Mouse (Mus musculus) v-Abl transformed pro-B cells (cell line): ENCODE measurements around the gene Gm21972.

Experiments used
- in situ Hi-C, 2 experiments: fragments of 400-800 bp; cut with MboI; formaldehyde crosslinking; loops; one replicate each; pipeline ENCODE4 v1.15.1; 2025; ENCODE audit not compliant: unreplicated experiment in 2 of 2

The Gm21972 gene

DNA sequence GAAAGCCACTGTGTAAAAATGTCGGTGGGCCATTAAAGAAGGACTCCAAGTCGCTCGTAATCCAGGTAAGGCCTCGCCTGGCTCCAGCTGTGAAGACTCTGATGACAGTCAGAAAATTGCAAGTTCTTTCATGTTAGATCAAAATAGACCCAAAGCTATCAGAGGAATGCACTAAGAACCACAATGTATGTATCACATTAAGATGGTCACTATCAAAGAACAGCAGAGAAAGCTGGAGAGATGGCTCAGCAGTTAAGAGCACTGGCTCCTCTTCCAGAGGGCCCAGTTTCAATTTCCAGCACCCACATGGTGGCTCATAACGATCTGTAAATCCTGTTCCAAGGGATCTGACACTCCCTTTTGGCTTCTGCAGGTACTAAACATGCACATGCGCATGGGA lies 26.6 kb downstream of the Gm21972 start:
- in situ Hi-C loops: loop anchor here in 1 of 2 experiments (10.0 kb wide), 1 partner anchor 385 kb away; no protein-coding TSS in a partner anchor

DNA sequence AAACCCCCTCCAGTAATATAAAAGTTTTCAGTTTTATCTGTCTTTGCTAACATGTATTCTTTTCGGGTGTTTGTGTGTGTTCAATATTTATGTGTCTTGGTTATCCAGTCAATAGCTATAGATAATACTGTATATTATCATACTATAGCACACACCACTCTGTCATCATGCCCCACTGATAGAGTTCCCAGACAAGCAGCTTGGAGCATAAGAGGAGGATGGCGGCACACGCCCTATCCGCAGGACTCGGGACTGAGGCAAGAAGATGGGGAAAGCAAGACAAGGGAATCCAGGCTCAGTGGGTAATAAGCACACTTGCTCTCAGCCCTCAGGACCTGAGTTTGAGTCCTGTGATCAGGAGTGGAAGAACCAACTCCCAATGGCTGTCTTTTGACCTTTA lies 27.0 kb downstream of the Gm21972 start:
- in situ Hi-C loops: loop anchor here in 1 of 2 experiments (10.0 kb wide), 1 partner anchor 384 kb away; no protein-coding TSS in a partner anchor

DNA sequence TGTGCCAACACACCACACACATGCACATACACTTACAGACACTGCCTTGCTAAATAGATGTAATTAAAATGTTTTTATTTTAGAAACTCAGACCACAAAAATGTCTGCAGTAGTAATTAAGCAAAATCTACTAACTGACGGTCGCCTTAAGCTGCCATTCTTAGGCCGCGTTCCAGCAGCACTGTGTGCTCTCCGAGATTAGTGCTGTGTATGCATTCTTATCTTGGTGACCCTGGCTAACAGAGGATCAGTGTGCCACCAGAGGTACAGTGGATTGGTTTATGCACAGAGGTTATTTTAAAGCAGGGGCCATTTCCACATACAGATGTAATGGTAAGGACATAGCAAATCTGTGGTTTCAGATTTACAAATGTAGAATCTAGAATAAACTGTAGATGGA lies 27.6 kb downstream of the Gm21972 start:
- in situ Hi-C loops: loop anchor here in 1 of 2 experiments (10.0 kb wide), 1 partner anchor 384 kb away; no protein-coding TSS in a partner anchor

DNA sequence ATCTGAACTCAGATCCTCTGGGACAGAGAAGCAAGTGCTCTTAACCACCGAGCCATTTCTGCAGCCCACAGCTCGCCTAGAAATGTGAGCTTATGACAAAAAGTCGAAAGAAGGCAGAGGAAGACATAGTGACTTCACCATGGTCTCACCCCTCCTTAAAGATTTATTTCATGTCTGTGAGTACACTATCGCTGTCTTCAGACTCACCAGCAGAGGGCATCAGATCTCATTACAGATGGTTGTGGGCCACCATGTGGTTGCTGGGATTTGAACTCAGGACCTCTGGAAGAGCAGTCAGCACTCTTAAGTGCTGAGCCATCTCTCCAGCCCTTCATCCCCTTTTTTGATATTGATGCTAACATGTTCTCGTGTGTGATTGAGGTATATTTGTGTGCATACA lies 41.2 kb downstream of the Gm21972 start:
- in situ Hi-C loops: loop anchor here in 1 of 2 experiments (5.0 kb wide), 1 partner anchor 163 kb away; no protein-coding TSS in a partner anchor

DNA sequence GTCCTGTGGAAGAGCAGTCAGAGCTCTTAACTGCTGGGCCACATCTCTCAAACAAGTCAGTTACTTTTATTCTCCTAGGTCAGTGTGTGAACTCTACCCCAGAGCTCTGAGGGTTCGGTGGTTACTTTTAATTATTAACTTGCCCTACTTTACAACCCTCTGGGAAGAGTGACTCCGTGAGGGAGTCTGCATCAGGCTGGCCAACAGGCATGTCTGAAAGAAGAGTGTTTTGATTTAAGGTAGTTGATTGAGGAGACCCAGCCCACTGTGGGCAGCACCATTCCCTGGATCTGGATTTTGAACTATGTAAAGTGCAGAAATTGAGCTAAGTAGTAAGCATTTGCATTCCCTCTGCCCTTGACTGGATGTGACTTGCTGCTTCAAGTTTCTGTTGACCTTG lies 42.6 kb downstream of the Gm21972 start:
- in situ Hi-C loops: loop anchor here in 1 of 2 experiments (5.0 kb wide), 1 partner anchor 161 kb away; no protein-coding TSS in a partner anchor

DNA sequence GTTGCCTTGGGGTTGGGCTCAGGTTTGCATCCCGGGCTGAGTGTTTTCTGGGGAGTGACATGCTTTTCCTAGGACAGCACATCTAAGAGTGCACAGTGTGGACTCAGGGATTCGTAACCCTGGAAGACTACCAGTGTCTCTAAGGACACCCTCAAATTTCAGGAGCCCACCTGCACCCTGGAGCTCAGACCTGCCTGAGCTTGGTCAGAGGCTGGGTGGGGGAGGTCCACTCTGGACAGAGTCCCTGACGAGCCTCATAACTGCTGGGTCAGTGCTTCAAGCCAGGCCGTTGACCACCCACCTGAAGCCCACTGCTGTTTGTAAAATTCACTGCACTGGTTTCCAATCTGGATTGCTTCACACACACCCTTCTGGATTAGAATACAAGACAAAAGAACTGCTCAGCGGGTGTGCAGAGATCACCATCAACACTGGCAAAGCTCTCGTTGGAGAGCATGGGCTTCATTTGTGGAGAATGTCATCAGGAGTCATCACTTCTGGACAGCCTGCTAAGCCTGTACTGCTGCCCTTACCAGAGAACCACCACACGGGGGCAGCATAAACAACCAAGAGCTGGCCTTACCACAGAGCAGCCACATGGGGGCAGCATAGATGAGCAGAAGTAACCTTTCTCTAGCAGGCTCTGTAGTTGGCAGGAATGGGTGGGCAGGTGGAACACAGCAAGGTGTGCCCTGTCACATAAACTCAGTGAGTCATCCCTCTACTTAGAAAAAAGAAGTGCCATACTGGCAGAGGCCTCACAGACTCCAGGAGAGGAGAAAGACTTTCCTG lies 45.2 kb downstream of the Gm21972 start:
- in situ Hi-C loops: loop anchor here in 1 of 2 experiments (5.0 kb wide), 1 partner anchor 159 kb away; no protein-coding TSS in a partner anchor

DNA sequence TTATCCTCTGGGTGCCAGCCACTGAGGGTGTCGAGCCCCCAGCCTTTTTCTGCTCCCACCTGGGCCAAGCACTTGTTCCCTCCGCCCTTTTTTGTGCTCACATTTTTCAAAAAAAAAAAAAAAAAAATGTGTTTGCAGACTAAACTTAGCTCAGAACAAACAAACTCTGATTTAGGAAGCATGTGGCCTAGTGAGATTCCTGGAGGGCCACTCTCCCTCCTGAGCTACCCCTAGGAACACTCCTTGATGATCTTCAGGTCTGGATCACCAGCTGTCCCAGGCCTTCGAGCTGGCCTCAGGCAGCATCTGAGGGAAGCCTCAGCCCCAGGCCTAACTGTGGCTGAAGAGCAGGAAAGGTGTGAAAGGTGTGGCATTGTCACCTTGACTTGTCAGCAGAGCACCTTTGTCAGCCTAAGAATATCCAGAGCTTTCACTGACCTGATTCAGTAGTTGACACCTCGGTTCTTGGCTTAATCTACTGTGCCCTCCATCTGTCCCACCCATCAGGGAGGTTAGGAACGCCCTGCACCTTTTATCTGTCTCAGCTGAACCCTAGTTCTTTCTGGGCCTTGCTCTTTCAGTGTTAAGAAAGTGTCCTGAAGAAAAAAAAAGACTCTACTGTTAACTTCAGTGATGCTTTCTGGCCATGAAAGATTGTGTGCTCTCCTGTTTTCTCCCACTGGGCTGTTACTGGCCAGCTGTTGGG lies 48.7 kb downstream of the Gm21972 start:
- in situ Hi-C loops: loop anchor here in 1 of 2 experiments (5.0 to 10.0 kb wide), 2 partner anchors 123 to 155 kb away; partner anchors contain the start of gene B3gnt7

DNA sequence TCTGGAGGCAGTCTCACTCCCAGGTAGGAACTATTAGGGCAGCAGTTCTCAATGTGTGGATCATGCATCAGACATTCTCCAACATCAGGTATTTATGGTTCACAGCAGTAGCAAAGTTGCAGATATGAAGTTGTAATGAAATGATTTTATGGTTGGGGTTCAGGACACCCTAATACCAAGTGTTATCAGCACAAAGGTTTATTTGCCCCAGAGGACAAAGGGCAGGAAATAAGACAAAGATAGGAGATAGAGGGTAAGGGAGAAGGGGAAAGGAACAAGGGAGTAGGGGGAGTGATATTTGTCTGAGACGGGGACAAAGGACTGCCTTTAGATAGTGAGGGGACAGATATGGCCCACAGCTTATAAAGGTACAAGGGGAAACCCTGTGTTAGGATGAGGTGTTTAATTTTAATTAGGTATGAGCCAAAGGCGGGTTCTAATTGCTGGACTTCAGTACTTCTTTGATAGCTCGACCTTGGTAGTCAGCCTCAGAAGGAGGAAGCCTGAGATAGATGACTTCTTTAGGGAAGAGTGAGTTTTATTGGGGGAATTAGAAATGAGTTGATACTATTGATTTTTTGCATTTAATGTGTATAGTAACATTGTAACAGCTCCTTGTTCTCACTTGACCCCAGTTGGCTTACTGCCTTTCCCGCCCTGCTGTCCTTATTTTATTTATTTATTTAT lies 50.3 kb downstream of the Gm21972 start:
- in situ Hi-C loops: loop anchor here in 1 of 2 experiments (5.0 to 10.0 kb wide), 2 partner anchors 121 to 154 kb away; partner anchors contain the start of gene B3gnt7

DNA sequence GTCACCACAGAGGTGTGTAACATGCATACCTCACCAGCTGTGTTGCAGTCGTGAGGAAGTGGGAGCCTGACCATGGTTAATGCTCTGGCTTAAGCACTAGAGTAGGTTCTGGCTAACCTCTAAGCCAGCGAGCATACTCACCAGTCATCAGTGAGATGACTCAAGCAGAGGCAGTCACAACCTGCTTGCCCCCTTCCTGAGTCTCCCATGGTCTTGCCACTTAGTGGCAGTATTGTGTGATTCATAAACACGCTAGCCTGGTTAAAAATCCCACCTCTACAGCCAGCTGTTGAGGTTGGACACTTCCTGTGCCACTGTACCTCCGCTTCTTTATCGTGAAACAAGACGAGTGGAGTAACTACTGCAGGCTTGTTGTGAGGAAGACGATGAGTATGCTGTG lies 53.3 kb downstream of the Gm21972 start:
- in situ Hi-C loops: loop anchor here in 1 of 2 experiments (10.0 kb wide), 1 partner anchor 118 kb away; the partner anchor contains the start of gene B3gnt7

DNA sequence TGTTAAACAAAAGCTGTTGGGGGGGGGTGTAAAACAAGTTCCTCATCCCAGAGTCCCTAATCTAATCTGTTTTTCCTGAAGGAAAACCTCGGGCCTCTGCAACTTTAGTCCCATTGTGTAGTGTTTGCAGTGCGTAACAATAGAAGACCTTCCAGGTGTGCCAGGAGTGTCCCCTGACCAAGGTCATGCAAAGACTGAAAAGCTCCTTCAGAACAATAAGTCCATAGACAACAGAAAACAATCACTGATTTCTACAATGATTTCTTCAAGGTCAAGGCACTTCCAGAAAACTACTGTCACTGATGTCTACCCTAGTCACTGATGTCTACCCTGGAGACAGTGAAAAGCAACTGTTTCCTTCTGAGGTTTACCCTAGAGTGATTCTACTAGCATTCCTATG lies 54.4 kb downstream of the Gm21972 start:
- in situ Hi-C loops: loop anchor here in 1 of 2 experiments (10.0 kb wide), 1 partner anchor 117 kb away; the partner anchor contains the start of gene B3gnt7

DNA sequence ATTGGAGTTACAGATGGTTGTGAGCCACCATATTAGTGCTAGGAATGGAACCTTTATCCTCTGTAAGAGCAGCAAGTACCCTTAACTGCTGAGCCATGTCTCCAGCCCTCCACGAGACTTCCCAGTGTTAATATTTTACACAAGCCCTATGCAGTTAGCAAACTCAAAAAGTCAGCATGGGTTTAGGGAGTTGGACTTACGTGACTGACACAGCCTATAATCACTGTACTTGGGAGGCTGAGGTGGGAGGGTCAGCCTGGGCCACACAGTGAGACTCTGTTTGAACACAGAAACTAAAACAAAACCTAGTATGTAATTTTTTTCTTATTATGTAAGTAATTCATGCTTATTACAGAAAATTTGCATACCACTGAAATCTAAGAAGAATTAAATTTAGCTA lies 54.8 kb downstream of the Gm21972 start:
- in situ Hi-C loops: loop anchor here in 1 of 2 experiments (10.0 kb wide), 1 partner anchor 117 kb away; the partner anchor contains the start of gene B3gnt7

DNA sequence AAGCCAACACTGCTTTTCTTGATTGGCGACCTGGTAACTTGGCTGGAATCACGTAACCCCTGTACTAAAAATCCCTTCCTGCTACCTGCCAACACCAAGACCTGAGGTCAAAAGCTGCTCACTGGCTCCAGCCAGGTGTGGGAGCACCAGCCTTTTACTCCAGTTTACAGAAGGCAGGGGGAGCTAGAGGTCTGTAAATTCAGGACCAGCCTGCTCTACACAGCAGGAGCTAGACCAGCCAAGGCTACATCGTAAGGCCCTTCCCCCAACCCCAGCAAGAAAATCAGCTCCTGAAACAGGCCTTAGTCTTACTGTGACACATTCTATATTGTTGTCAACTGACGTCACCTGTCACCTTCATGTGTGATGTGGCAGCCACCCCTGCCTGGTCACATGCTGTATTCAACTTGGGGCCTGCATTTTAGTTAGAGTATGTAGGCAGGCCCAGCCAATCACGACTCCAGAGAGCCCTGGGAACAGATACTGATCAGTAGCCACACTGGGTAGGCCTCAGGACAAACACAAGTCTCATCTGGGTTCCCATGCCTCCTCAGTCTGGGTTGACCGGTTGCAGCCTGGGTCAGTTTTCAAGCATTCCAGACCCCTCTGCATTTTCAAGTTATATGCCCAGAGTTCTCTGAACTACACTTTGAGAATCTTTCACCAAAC lies 55.7 kb downstream of the Gm21972 start:
- in situ Hi-C loops: loop anchor here in 1 of 2 experiments (10.0 kb wide), 1 partner anchor 116 kb away; the partner anchor contains the start of gene B3gnt7

DNA sequence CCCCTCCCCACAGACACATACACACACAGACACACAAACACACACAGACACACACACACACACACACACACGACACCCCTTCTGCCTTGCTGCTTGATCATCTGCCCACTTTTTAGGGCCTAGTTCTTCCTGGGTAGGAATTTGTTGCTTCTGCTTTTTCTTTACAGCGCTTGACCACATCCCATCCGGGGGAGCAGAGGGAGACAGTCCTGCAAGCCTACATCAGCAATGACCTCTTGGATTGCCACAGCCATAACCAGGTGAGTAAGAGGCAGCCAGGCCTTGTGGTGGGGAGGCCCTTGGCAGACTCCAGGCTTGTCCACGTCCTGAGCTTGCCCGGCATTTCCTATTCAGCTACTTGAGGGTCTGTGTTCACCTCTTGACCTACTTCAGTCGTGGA lies 57.4 kb downstream of the Gm21972 start:
- in situ Hi-C loops: no loop called here

DNA sequence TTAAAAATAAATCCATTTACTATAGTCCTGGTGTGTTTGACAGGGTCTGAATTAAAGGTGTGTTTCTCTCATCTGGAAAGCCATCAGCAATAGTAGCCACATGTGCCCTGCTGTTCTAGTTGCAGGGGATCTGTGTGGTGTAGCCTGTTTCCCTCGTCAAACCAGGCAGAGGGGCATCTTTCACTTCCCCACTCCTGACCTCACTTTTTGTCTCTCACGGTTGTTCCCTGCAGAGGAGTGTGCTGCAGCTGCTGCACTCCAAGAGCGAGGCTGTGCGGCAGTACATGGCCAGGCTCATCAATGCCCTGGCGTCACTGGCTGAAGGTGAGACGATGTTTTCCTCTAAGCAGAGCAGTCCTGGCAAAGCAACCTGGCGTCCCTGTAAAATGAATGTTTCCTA lies 60.6 kb downstream of the Gm21972 start:
- in situ Hi-C loops: no loop called here

DNA sequence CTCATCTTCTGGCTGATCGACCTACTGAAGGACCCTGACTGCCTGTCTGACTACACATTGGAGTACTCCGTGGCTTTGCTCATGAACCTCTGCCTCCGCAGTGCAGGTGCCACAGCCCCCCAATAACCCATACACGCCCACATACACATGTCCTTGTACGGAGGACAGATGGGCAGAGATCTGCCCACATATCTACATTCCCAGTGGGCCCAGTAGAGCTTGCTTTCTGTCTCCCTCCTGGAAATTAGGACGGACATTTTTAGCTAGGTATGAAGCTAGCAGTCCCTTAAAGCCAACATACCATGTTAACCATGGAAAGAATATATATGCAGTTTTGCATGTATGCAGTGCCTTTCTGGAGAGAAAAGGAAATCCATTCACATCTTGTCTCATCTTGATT lies 64.8 kb downstream of the Gm21972 start:
- in situ Hi-C loops: no loop called here

DNA sequence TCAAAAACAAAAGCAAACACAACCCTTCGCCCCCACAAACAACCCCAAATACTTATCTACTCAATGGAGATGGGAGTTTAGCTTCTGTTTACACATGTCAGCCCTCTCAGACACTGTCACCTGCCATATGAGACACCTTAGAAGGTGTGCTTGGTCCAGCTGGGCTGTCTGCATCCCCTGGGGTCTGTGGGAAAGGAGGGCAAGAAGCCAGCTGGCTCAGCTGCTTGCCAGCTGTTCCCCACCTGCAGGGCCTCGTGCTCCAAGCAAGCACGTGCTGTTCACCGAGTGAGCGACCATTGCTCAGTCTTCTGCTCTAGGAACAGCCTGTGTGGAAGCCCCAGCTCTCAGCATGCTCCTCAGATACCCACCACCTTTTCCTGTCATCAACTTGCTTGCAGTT lies 65.6 kb downstream of the Gm21972 start:
- in situ Hi-C loops: no loop called here

DNA sequence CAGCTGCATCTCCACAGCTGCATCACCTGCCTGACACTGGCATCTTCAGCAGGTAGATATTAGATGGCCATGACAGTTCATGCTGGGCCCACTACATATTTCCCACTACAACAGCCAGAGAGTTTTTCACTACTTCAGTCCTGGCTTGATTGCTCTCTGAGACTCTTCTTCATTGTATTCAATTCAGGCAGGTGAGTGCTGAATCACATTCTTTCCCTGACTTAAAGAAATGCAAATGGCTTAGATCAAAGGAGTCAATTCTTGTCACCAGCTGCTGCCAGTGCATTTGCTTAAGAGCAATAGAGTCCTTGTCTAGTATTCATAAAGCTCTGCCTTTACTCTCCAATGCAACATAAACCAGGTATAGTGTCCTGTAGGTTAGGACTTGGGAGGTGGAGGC lies 67.9 kb downstream of the Gm21972 start:
- in situ Hi-C loops: no loop called here

DNA sequence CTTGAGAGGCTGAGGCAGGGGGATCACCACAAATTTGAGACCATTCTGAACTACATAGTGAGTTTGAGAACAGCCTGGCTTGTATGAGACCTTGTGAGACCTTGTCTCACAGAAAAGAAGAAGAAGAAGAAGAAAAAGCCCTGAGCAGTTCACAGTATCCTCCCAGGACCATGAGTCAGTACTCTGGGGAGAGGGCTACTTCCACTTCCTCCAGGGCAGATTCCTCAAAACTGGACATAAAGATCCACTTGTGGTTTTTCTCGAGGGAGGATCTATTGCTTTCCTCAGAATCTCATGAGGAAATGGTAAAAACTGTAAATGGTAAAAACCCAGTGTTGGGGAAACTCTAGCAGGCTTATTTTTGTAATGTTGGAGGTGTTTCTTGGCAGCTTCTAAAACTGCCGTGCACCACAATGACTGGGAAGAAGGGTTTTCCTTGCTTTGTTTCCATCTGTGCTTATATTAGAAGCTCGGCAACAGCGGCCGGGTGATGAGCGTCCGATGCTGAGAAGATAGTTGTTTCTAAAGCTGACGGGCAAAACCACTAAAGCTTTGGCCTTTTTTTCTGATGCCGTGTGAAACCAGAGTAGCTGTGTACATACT lies 69.3 kb downstream of the Gm21972 start:
- in situ Hi-C loops: no loop called here

DNA sequence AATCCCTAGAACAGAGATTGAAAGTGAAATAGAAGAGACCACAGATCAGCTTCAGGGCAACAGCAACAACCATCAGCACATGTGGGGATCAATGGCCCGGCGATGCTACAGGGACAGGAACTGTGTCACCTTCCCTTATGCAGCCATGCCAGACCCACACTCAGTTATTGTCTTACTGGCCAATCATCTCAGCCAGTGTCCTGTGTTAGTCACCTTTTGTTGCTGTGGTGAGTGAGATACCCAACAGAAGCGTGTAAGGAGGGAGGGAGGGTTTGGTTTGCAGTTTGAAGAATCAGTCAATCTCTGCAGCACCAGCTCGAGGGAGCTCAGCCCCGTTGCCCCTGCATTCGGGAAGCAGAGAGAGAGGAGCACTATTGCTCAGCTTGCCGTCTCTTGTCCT lies 77.2 kb downstream of the Gm21972 start:
- in situ Hi-C loops: loop anchor here in 1 of 2 experiments (5.0 kb wide), 1 partner anchor 92 kb away; the partner anchor contains the start of gene B3gnt7
